ENCODE assay signal across 8 mouse cellular contexts in genomic region chrX:50614367-50614766, GRCm38 (mm10).
DNase-seq lines count a peak whose midpoint lies in the region; ATAC-seq and TF ChIP-seq lines count a peak whose summit lies in the region.
"Not testable (repeated sequence)": the region's sequence is repeated elsewhere in the genome, so short reads cannot be mapped to it uniquely, and the experiment has no call there.

No protein-coding gene starts in this region.

- peak; percentile 17 to 51 (median 43); a peak in 5 of 6 replicates for TF ChIP-seq CTCF in MEL (IDR thresholded peaks at IDR 0.05 in 2 of 3, conservative IDR thresholded peaks at IDR 0.05 in 1 of 3; ENCODE audit: control insufficient read depth in 1 of 3, insufficient read depth in 1 of 3, low read depth in 2 of 3, low read length in 3 of 3, poor library complexity in 1 of 3, severe bottlenecking in 1 of 3)
- peak; percentile 59 for TF ChIP-seq CTCF in gastrocnemius, adult 2 months (IDR thresholded peaks at IDR 0.05)
- TF ChIP-seq CTCF in left cerebral cortex, adult 2 months (IDR thresholded peaks at IDR 0.05), result peak; percentile 46
- TF ChIP-seq CTCF in midbrain, postnatal 0 days (IDR thresholded peaks at IDR 0.05), result peak; percentile 66

- ATAC-seq in hindbrain, embryonic 12.5 days (ENCODE audit: low FRiP score); lung, embryonic 15.5 days (ENCODE audit: borderline replicate concordance, extremely low read depth, low FRiP score, low TSS enrichment); midbrain, postnatal 0 days (ENCODE audit: low FRiP score); stomach, embryonic 15.5 days (ENCODE audit: insufficient read depth, low FRiP score, low read depth): not testable (repeated sequence)

- H3K4me3 ChIP-seq in MEL (ENCODE audit: control insufficient read depth in 1 of 2, insufficient read depth in 1 of 2, low read depth in 2 of 2, low read length in 2 of 2), result peak overlapping the region in 1 of 2 experiments; percentile 40; a peak in 2 of 4 replicates
- peak overlapping the region; percentile 34; the same call in 1 of the 2 replicates for H3K4me3 ChIP-seq in embryonic facial prominence, embryonic 10.5 days
- H3K4me3 ChIP-seq in gastrocnemius, adult 2 months, result peak overlapping the region; percentile 68
- H3K4me3 ChIP-seq in hindbrain, embryonic 12.5 days, result 0 out of 2 replicates have a peak overlapping the region, but pooled peaks have one; percentile 11
- H3K4me3 ChIP-seq in left cerebral cortex, adult 2 months, result peak overlapping the region; percentile 29
- peak overlapping the region; percentile 20; the same call in 1 of the 2 replicates for H3K4me3 ChIP-seq in lung, embryonic 15.5 days
- not testable (repeated sequence) for H3K4me3 ChIP-seq in midbrain, postnatal 0 days (ENCODE audit: low read depth, low read length)
- H3K4me3 ChIP-seq in stomach, embryonic 15.5 days (replicated peaks), result peak overlapping the region; percentile 22; the same call in 1 of the 2 replicates

- TF ChIP-seq RAD21 in MEL (IDR thresholded peaks at IDR 0.05; ENCODE audit: low read depth, low read length), result peak; percentile 54

- H3K27ac ChIP-seq in MEL (ENCODE audit: control insufficient read depth, low read depth, low read length), result peak overlapping the region; percentile 93
- H3K27ac ChIP-seq in embryonic facial prominence, embryonic 10.5 days (replicated peaks), result peak overlapping the region; percentile 69; the same call in 1 of the 2 replicates
- H3K27ac ChIP-seq in gastrocnemius, adult 2 months, result peak overlapping the region; percentile 86
- not testable (repeated sequence) for H3K27ac ChIP-seq in hindbrain, embryonic 12.5 days; midbrain, postnatal 0 days (ENCODE audit: low read depth, low read length)
- H3K27ac ChIP-seq in left cerebral cortex, adult 2 months, result peak overlapping the region; percentile 87
- H3K27ac ChIP-seq in lung, embryonic 15.5 days, result 0 out of 2 replicates have a peak overlapping the region, but pooled peaks have one; percentile 19
- peak overlapping the region; percentile 26; the same call in 1 of the 2 replicates for H3K27ac ChIP-seq in stomach, embryonic 15.5 days

- peak in 1 of 2 experiments; percentile 42; a peak in 1 of 4 replicates for TF ChIP-seq EP300 in MEL (IDR thresholded peaks at IDR 0.05; ENCODE audit: low read depth in 1 of 2, low read length in 2 of 2)

- DNase-seq in MEL (ENCODE audit: low read depth, low spot score), result peak; percentile 90
- peak; percentile 46 for DNase-seq in embryonic facial prominence, embryonic 10.5 days (ENCODE audit: low spot score)
- DNase-seq in gastrocnemius, adult 2 months, result not testable (repeated sequence)
- peak in 1 of 2 experiments; percentile 75 for DNase-seq in left cerebral cortex, adult 2 months (ENCODE audit: extremely low spot score in 1 of 2, low spot score in 2 of 2)
- DNase-seq in midbrain, postnatal 0 days (ENCODE audit: low spot score), result peak; percentile 67

- intact Hi-C loops in gastrocnemius, adult 2 months (cut with DNase I), result loop anchor here (5.0 kb wide), 1 partner anchor 37 kb away; no protein-coding TSS in a partner anchor
- intact Hi-C loops in left cerebral cortex, adult 2 months (cut with DNase I), result not testable (repeated sequence)

- WGBS in embryonic facial prominence, embryonic 10.5 days, result 64% methylated on average over 6 of the region's 6 CpGs
- 57% methylated on average over 6 of the region's 6 CpGs for WGBS in hindbrain, embryonic 12.5 days
- 55% methylated on average over 6 of the region's 6 CpGs for WGBS in lung, embryonic 15.5 days
- WGBS in midbrain, postnatal 0 days, result 73% methylated on average over 6 of the region's 6 CpGs
- WGBS in stomach, embryonic 15.5 days, result 62% methylated on average over 6 of the region's 6 CpGs

- not testable (repeated sequence) for H3K9me3 ChIP-seq in MEL (replicated peaks; ENCODE audit: insufficient read depth, low read length); embryonic facial prominence, embryonic 10.5 days; hindbrain, embryonic 12.5 days (replicated peaks); lung, embryonic 15.5 days; midbrain, postnatal 0 days (ENCODE audit: low read length); stomach, embryonic 15.5 days

- H3K79me2 ChIP-seq in MEL (ENCODE audit: control insufficient read depth, insufficient read depth, low read length, poor library complexity), result not testable (repeated sequence)

- H3K27me3 ChIP-seq in MEL (ENCODE audit: control insufficient read depth in 1 of 2, insufficient read depth in 2 of 2, low read length in 2 of 2); embryonic facial prominence, embryonic 10.5 days (replicated peaks; ENCODE audit: low read depth, poor library complexity, severe bottlenecking); hindbrain, embryonic 12.5 days; lung, embryonic 15.5 days; midbrain, postnatal 0 days (ENCODE audit: insufficient read depth, low read length); stomach, embryonic 15.5 days (replicated peaks): not testable (repeated sequence)

- not testable (repeated sequence) for H3K36me3 ChIP-seq in MEL (ENCODE audit: control insufficient read depth in 1 of 2, insufficient read depth in 2 of 2, low read length in 2 of 2); hindbrain, embryonic 12.5 days; lung, embryonic 15.5 days; midbrain, postnatal 0 days (ENCODE audit: insufficient read depth, low read length); stomach, embryonic 15.5 days
- H3K36me3 ChIP-seq in embryonic facial prominence, embryonic 10.5 days (replicated peaks), result peaks cover 65% of the 10 kb centered on the region

- H3K9ac ChIP-seq in MEL (ENCODE audit: control insufficient read depth, low read depth, low read length, poor library complexity, severe bottlenecking), result peak overlapping the region; percentile 67
- not testable (repeated sequence) for H3K9ac ChIP-seq in hindbrain, embryonic 12.5 days; lung, embryonic 15.5 days; midbrain, postnatal 0 days (replicated peaks; ENCODE audit: low read length, poor library complexity, severe bottlenecking); stomach, embryonic 15.5 days

- TF ChIP-seq POLR2A in MEL (IDR thresholded peaks at IDR 0.05; ENCODE audit: control insufficient read depth in 1 of 2, insufficient read depth in 1 of 2, low read depth in 1 of 2, low read length in 2 of 2, poor library complexity in 1 of 2), result not testable (repeated sequence)

- H3K4me1 ChIP-seq in MEL (ENCODE audit: control insufficient read depth in 1 of 2, insufficient read depth in 2 of 2, low read length in 2 of 2); embryonic facial prominence, embryonic 10.5 days; hindbrain, embryonic 12.5 days; lung, embryonic 15.5 days; midbrain, postnatal 0 days (ENCODE audit: insufficient read depth, low read length); stomach, embryonic 15.5 days: not testable (repeated sequence)

- H3K4me2 ChIP-seq in hindbrain, embryonic 12.5 days (replicated peaks), result 0 out of 2 replicates have a peak overlapping the region, but pooled peaks have one; percentile 25
- peak overlapping the region; percentile 35; the same call in 1 of the 2 replicates for H3K4me2 ChIP-seq in lung, embryonic 15.5 days
- not testable (repeated sequence) for H3K4me2 ChIP-seq in midbrain, postnatal 0 days (ENCODE audit: low read depth, low read length, poor library complexity, severe bottlenecking)
- H3K4me2 ChIP-seq in stomach, embryonic 15.5 days, result peak overlapping the region; percentile 30; the same call in 1 of the 2 replicates

TF ChIP-seq in MEL, 35 proteins besides CTCF, POLR2A, EP300 and RAD21:
- peak; percentile 27; the same call in 1 of the 2 replicates for TF ChIP-seq BHLHE40 (IDR thresholded peaks at IDR 0.05; ENCODE audit: borderline replicate concordance, low read depth, low read length)
- peak; percentile 74 for TF ChIP-seq USF1 (IDR thresholded peaks at IDR 0.05; ENCODE audit: low read depth, low read length)
- TF ChIP-seq SMC3 (IDR thresholded peaks at IDR 0.05; ENCODE audit: low read depth, low read length), result peak; percentile 46
- TF ChIP-seq ZNF384 (IDR thresholded peaks at IDR 0.05; ENCODE audit: low read depth, low read length), result peak; percentile 96
- TF ChIP-seq ZKSCAN1 (IDR thresholded peaks at IDR 0.05; ENCODE audit: low read depth, low read length), result peak; percentile 54; the same call in 1 of the 2 replicates
- TF ChIP-seq ZC3H11A (IDR thresholded peaks at IDR 0.05; ENCODE audit: low read depth, low read length), result peak; percentile 48
- TF ChIP-seq ETS1 (IDR thresholded peaks at IDR 0.05; ENCODE audit: low read depth, low read length), result peak; percentile 93
- TF ChIP-seq SIN3A (IDR thresholded peaks at IDR 0.05; ENCODE audit: low read length), result peak; percentile 77; the same call in 1 of the 2 replicates
- peak; percentile 69 for TF ChIP-seq HCFC1 (IDR thresholded peaks at IDR 0.05; ENCODE audit: low read depth, low read length)
TF ChIP-seq in MEL: peak in this region for 9; not testable (repeated sequence) for 26.
